Mouse (Mus musculus): ENCODE data around the gene Tgoln1. TPM values are rescaled to one million over a fixed set of nuclear protein-coding genes. Genes with fewer than 3 reads are reported as not detected.

The Tgoln1 gene
- polyA plus RNA-seq, 1 experiment from 2014 or later = 13.6 TPM

DNA sequence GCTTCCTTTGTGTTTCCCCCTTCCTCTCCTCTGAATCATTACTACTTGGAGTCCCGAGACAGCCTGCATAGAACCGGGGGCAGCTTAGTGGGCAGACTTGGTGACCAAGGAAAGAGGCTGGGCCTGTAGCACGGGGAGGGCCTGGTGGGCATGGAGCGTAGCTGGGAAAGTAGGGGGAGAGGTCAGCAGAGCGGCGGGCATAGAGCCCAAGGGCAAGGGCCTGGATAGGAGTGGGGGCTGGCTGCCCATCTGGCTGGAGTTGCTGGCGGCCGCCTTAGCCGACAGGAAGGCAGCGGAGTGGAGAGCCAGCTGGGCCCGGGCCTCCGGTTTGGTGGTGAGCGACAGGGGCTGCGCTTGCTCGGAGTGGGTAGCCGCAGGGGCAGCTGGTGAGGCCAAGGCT, 10.5 kb upstream of the Tgoln1 start:
- H3K4me1 ChIP-seq (replicated peaks) = no peaks in the 10 kb centered on the region
- no peak for DNase-seq
- H3K36me3 ChIP-seq = 0 out of 2 replicates have a peak, but pooled peaks cover 2% of the 10 kb centered on the region
- 85% methylated on average over 16 of the region's 16 CpGs for WGBS (ENCODE audit: insufficient replicate concordance)
- no peaks in the 10 kb centered on the region for H3K9me3 ChIP-seq (replicated peaks)
- H3K9ac ChIP-seq = no peak overlapping the region
- no peak for ATAC-seq (ENCODE audit: low read depth)
- no peaks in the 10 kb centered on the region for H3K27me3 ChIP-seq
- H3K27ac ChIP-seq = no peak overlapping the region
- no peak overlapping the region for H3K4me2 ChIP-seq
- no peak overlapping the region for H3K4me3 ChIP-seq (replicated peaks)

DNA sequence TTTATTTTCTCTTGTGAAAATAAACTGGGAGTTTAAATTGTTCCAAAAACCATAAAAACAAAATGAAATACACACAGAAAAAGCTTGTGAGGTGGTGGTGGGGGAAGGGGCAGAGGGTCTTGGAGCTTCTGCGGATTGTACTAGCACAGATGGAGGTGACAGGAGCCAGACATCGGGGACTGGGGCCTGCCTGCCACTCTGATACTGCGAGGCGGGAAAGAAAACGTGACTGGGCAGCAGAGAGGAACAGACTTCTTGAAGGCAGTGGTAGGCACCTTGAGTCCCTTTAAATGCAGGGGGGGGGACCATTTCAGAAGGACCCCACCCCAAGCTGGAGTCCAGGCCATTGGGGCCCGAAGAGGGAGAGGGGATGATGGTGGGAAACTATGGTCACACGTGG, 9.6 kb upstream of the Tgoln1 start:
- DNase-seq (no peak), ATAC-seq (ENCODE audit: low read depth) (no peak)
- peaks cover 3% of the 10 kb centered on the region for H3K4me1 ChIP-seq (replicated peaks)
- no peak overlapping the region for H3K27ac ChIP-seq
- no peak overlapping the region for H3K9ac ChIP-seq
- no peak overlapping the region for H3K4me2 ChIP-seq
- H3K36me3 ChIP-seq = 0 out of 2 replicates have a peak, but pooled peaks cover 2% of the 10 kb centered on the region
- H3K4me3 ChIP-seq (replicated peaks) = no peak overlapping the region
- no peaks in the 10 kb centered on the region for H3K9me3 ChIP-seq (replicated peaks)
- no peaks in the 10 kb centered on the region for H3K27me3 ChIP-seq
- WGBS (ENCODE audit: insufficient replicate concordance) = 67% methylated on average over 7 of the region's 7 CpGs

DNA sequence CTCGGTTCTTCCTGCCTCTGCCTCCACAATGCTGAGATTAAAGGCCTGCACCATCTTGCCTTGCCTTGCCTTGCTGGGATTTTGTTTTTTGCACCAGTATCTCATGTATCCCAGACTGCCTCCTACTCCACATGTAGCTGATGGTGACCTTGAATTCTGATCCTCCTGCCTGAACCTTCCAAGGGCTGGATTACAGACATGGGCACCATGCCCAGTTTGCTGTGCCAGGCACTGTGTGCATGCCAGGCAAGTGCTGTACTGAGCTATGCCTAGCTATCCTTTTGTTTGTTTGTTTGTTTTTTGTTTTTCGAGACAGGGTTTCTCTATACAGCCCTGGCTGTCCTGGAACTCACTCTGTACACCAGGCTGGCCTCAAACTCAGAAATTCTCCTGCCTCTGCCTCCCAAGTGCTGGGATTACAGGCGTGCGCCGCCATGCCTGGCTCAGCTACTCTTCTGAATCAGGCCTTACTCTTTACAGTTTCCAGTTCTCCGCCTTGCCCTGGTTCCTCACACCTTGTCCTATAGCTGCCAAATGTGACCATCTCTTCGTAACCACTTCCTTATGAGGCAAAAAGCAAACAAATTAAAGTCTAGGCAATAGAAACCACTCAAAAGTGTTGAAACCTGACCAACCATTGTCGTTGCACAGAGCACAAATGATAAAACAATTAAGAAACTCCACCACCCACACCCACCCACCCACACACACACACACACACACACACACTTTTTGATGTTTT, 7.0 kb upstream of the Tgoln1 start:
- H3K9ac ChIP-seq = no peak overlapping the region
- DNase-seq = no peak
- no peak overlapping the region for H3K4me3 ChIP-seq (replicated peaks)
- peaks cover 7% of the 10 kb centered on the region for H3K4me1 ChIP-seq (replicated peaks)
- H3K27ac ChIP-seq = no peak overlapping the region
- no peak overlapping the region for H3K4me2 ChIP-seq
- 64% methylated on average over 8 of the region's 8 CpGs for WGBS (ENCODE audit: insufficient replicate concordance)
- no peaks in the 10 kb centered on the region for H3K9me3 ChIP-seq (replicated peaks)
- ATAC-seq (ENCODE audit: low read depth) = no peak
- H3K27me3 ChIP-seq = no peaks in the 10 kb centered on the region
- H3K36me3 ChIP-seq = no peaks in the 10 kb centered on the region

DNA sequence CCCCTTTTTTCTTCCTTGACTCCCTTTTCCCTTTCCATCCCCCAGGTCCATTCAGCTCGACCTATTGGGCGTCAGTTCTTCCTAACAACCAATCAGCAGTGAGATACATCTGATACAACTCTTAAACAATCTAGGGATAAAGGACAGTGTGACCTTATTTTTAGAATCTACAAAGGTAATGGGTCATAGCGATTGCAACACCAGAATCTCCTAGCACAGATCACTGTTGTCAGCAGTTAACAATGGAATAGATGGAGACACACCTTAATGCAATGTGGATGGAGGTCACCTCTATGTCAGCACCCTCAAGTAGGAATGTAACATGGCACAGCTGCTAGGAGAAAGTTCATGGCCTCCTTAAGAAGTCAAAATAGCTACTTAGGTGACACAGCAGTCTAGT, 6.1 kb upstream of the Tgoln1 start:
- no peaks in the 10 kb centered on the region for H3K36me3 ChIP-seq
- WGBS (ENCODE audit: insufficient replicate concordance) = 58% methylated on average over 3 of the region's 3 CpGs
- H3K9ac ChIP-seq = no peak overlapping the region
- no peaks in the 10 kb centered on the region for H3K27me3 ChIP-seq
- DNase-seq (no peak), ATAC-seq (ENCODE audit: low read depth) (no peak)
- no peak overlapping the region for H3K4me3 ChIP-seq (replicated peaks)
- H3K4me1 ChIP-seq (replicated peaks) = peaks cover 12% of the 10 kb centered on the region
- no peak overlapping the region for H3K4me2 ChIP-seq
- H3K27ac ChIP-seq = no peak overlapping the region
- H3K9me3 ChIP-seq (replicated peaks) = no peaks in the 10 kb centered on the region

GRCm38 (mm10) chr6:72620920-72621319, 4.1 kb upstream of the Tgoln1 start:
- Histone ChIP-seq H3K4me2 (no peak overlapping the region), H3K4me3 (replicated peaks) (no peak overlapping the region), H3K27me3 (no peaks in the 10 kb centered on the region), H3K36me3 (no peaks in the 10 kb centered on the region), H3K27ac (no peak overlapping the region), H3K9me3 (replicated peaks) (no peaks in the 10 kb centered on the region), H3K4me1 (replicated peaks) (peaks cover 24% of the 10 kb centered on the region), H3K9ac (no peak overlapping the region)
- ATAC-seq (ENCODE audit: low read depth) (no peak), DNase-seq (no peak)
- 31% methylated on average over 5 of the region's 5 CpGs for WGBS (ENCODE audit: insufficient replicate concordance)

DNA sequence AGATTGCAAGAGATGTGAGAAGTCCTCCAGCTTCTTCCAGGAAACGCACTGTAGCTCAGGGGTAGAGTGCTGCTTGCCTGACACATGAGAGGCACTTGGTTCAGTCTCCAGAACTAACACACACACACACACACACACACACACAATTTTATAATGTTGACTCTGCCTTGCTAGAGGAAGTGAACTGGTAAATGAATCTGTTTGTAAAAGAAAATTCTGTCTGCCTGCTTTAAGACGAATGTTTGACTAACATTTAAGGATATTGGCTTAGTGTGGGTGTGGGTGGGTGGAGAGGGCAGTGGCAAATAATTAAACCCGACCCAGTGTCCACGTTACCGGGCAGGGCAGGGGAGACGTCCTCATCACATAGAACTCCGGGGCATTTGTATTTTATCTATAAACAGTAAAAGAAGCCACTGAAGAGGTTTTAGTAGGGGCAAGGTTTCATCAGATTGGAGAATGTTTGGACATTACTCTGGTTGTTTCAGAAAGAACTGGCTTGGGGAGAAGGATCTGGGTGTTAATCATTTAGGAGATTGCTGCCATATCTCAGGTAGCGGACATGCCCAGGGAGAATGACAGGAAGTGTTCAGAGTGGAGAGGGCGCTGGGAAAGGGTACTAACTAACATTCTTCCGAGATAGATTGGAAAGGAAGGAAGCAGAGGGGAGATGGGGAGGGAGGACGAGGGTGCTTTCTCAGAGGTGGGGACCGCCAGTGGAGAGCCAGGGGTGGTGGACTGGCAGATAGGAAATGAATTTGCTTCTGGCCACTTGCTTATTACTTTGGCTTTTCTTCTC, 3.1 kb upstream of the Tgoln1 start:
- H3K4me3 ChIP-seq (replicated peaks) = 0 out of 2 replicates have a peak overlapping the region, but pooled peaks have one; percentile 1
- H3K9me3 ChIP-seq (replicated peaks) = no peaks in the 10 kb centered on the region
- H3K27ac ChIP-seq = peak overlapping the region; percentile 19
- H3K4me1 ChIP-seq (replicated peaks) = peaks cover 33% of the 10 kb centered on the region
- 16% methylated on average over 12 of the region's 12 CpGs for WGBS (ENCODE audit: insufficient replicate concordance)
- H3K27me3 ChIP-seq = no peaks in the 10 kb centered on the region
- no peak overlapping the region for H3K9ac ChIP-seq
- DNase-seq (no peak), ATAC-seq (ENCODE audit: low read depth) (no peak)
- H3K36me3 ChIP-seq = no peaks in the 10 kb centered on the region
- peak overlapping the region; percentile 20 for H3K4me2 ChIP-seq

DNA sequence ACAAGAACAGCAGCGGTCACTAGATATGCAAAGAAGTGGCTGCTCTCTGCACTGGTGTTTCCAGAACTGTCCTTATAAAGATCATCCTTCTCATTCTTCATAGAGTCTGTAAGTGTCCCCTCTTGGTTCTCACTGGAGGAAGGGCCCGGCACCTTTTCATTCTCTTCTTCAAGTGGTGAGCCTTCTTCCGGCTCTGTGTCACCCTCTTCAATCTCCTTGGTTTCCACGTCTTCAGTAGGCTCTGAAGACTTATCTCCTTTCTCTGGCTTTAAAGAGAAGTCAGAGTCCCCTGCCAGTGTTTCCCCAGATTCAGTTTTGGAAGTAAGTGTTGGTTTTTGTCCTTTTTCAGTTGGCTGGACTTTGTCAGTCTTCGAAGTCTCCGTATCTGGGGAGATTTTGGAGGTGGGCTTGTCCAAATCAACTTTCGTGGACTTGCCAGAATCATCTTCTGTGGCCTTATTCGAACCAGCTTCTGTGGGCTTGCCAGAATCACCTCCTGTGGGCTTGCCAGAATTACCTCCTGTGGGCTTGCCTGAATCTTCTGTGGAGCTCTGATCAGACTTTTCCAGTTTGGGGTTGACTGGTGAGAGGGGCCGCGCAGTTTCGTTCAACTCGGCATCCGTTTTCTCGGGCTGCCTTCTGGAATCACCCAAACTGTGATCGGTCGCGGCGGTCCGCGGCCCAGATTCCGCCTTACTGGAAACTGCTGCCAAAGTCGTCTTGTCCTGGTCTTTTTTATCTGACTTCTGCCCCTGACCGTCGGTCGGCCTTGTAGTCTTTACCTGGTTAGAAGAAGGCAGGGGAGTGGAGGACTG, 1.0 kb downstream of the Tgoln1 start:
- Histone ChIP-seq H3K9me3 (replicated peaks) (no peaks in the 10 kb centered on the region), H3K27me3 (no peaks in the 10 kb centered on the region), H3K9ac (peak overlapping the region; percentile 87), H3K27ac (peak overlapping the region; percentile 47; the same call in 1 of the 2 replicates), H3K4me1 (replicated peaks) (peaks cover 45% of the 10 kb centered on the region), H3K4me2 (peak overlapping the region; percentile 96), H3K36me3 (peaks cover 28% of the 10 kb centered on the region), H3K4me3 (replicated peaks) (peak overlapping the region; percentile 89)
- ATAC-seq (ENCODE audit: low read depth) (0 out of 2 replicates have a peak, but pooled peaks have one; percentile 3), DNase-seq (no peak)
- 12% methylated on average over 25 of the region's 25 CpGs for WGBS (ENCODE audit: insufficient replicate concordance)

- DNase-seq = no peak
- H3K27ac ChIP-seq = no peak overlapping the region
Observed at GRCm38 (mm10) chr6:72615151-72615550, 1.6 kb downstream of the Tgoln1 start.

GRCm38 (mm10) chr6:72610261-72610660, 6.5 kb downstream of the Tgoln1 start:
- H3K9me3 ChIP-seq (replicated peaks) = no peaks in the 10 kb centered on the region
- WGBS (ENCODE audit: insufficient replicate concordance) = 82% methylated on average over 4 of the region's 4 CpGs
- H3K4me2 ChIP-seq = no peak overlapping the region
- no peaks in the 10 kb centered on the region for H3K27me3 ChIP-seq
- DNase-seq (no peak), ATAC-seq (ENCODE audit: low read depth) (no peak)
- H3K9ac ChIP-seq = no peak overlapping the region
- H3K4me3 ChIP-seq (replicated peaks) = no peak overlapping the region
- peaks cover 21% of the 10 kb centered on the region for H3K4me1 ChIP-seq (replicated peaks)
- no peak overlapping the region for H3K27ac ChIP-seq
- H3K36me3 ChIP-seq = peaks cover 76% of the 10 kb centered on the region

More at GRCm38 (mm10) chr6:72615151-72615550, 1.6 kb downstream of the Tgoln1 start:
- Histone ChIP-seq H3K4me2 (peak overlapping the region; percentile 96), H3K9me3 (replicated peaks) (no peaks in the 10 kb centered on the region), H3K9ac (peak overlapping the region; percentile 87), H3K27me3 (no peaks in the 10 kb centered on the region), H3K4me3 (replicated peaks) (peak overlapping the region; percentile 89), H3K4me1 (replicated peaks) (peaks cover 45% of the 10 kb centered on the region), H3K36me3 (peaks cover 35% of the 10 kb centered on the region)
- no peak for ATAC-seq (ENCODE audit: low read depth)
- 24% methylated on average over 2 of the region's 2 CpGs for WGBS (ENCODE audit: insufficient replicate concordance)

DNA sequence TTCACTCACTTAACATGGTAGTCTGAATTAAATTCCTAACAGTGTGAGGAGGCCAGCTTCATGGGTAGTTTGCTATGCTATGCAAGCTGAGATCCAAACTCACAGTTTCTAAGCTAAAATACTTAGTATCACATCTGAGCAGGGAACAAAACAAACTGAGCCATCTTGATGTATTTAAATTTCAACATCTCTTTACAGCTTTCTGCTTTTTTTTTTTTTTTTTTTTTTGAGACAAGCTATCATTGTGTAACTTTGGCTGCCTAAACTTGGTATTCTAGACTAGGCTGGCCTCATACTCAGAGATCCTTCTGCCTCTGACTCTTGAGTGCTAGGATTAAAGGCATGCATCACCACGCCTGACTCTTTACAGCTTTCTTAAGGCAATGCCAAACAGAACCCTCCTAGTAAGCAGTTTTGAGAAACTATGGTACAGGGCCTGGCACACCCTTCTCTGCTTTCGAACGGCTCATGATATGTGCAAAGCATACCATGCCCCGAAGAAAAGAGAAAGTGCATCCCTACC, 8.1 kb downstream of the Tgoln1 start:
- 70% methylated on average over 4 of the region's 4 CpGs for WGBS (ENCODE audit: insufficient replicate concordance)
- no peak overlapping the region for H3K4me3 ChIP-seq (replicated peaks)
- H3K36me3 ChIP-seq = peaks cover 88% of the 10 kb centered on the region
- H3K27me3 ChIP-seq = no peaks in the 10 kb centered on the region
- H3K4me1 ChIP-seq (replicated peaks) = peaks cover 9% of the 10 kb centered on the region
- no peaks in the 10 kb centered on the region for H3K9me3 ChIP-seq (replicated peaks)
- no peak overlapping the region for H3K4me2 ChIP-seq
- no peak for DNase-seq
- ATAC-seq (ENCODE audit: low read depth) = no peak
- H3K27ac ChIP-seq = no peak overlapping the region
- no peak overlapping the region for H3K9ac ChIP-seq

DNA sequence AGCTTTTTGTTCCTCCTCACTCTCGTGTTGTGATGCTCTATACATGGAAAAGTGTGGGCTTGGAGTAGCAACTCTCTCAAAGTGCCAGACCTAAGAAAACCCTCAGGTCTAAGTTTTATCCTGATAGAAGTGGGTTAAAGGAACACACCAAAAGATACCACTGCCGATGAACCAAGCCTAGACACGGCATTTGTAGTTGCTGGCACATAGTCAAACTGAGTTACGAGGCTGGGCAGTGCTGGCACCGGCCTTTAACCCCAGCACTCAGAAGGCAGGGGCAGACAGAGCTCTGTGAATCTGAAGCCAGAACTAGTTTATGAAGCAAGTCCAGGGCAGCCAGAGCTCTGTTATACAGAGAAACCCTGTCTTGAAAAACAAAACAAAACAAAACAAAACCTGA, 9.1 kb downstream of the Tgoln1 start:
- Histone ChIP-seq H3K4me2 (no peak overlapping the region), H3K4me3 (replicated peaks) (no peak overlapping the region), H3K9me3 (replicated peaks) (no peaks in the 10 kb centered on the region), H3K27ac (no peak overlapping the region), H3K36me3 (peaks cover 81% of the 10 kb centered on the region), H3K27me3 (no peaks in the 10 kb centered on the region), H3K4me1 (replicated peaks) (peaks cover 3% of the 10 kb centered on the region; the same call in 1 of the 2 replicates), H3K9ac (no peak overlapping the region)
- ATAC-seq (ENCODE audit: low read depth) (no peak), DNase-seq (no peak)
- 78% methylated on average over 5 of the region's 5 CpGs for WGBS (ENCODE audit: insufficient replicate concordance)

All from liver, embryonic 13.5 days (tissue).